Mouse (Mus musculus): Measurements from ENCODE around the gene Nkrf. TPM values are rescaled to one million over a fixed set of nuclear protein-coding genes. Genes with fewer than 3 reads are reported as not detected.

Gene Nkrf
- polyA plus RNA-seq, 1 experiment from 2014 or later = 20.3 TPM

GRCm38 (mm10) chrX:36839391-36839790 lies 63.3 kb downstream of the Nkrf start:
- no peaks in the 10 kb centered on the region; the same call in 1 of the 2 replicates for H3K4me1 ChIP-seq (ENCODE audit: control insufficient read depth, insufficient read depth, low read length)
- H3K27ac ChIP-seq (ENCODE audit: low read length) = no peak overlapping the region
- H3K9ac ChIP-seq (ENCODE audit: low read depth, low read length) = no peak overlapping the region
- no peaks in the 10 kb centered on the region for H3K27me3 ChIP-seq (ENCODE audit: control insufficient read depth, insufficient read depth, low read depth, low read length)
- H3K4me3 ChIP-seq (ENCODE audit: low read depth, low read length) = no peak overlapping the region
- no peaks in the 10 kb centered on the region for H3K9me3 ChIP-seq (replicated peaks; ENCODE audit: control insufficient read depth, low read length, poor library complexity, severe bottlenecking)
- H3K4me2 ChIP-seq (ENCODE audit: low read length) = no peak overlapping the region
- no peak for ATAC-seq
- H3K36me3 ChIP-seq (ENCODE audit: control insufficient read depth, insufficient read depth, low read length) = no peaks in the 10 kb centered on the region
- 75% methylated on average over 7 of the region's 7 CpGs for WGBS

Other genes with a start within 250 kb of the Nkrf start
- 0.93 and 0.94 TPM in 2 replicates for gene Slc25a43, start 159.2 kb downstream of the Nkrf start, polyA plus RNA-seq (2015; fragmentation: Nextera tagmentation; extraction: Ambion mirVana)
- 408 and 436 TPM in 2 replicates for gene Slc25a5, start 107.2 kb downstream of the Nkrf start, polyA plus RNA-seq (2015; fragmentation: Nextera tagmentation; extraction: Ambion mirVana)
- gene Ube2a, start 29.0 kb downstream of the Nkrf start, polyA plus RNA-seq (2015; fragmentation: Nextera tagmentation; extraction: Ambion mirVana) = 114 and 116 TPM in 2 replicates
- gene C330007P06Rik, start 28.8 kb downstream of the Nkrf start, polyA plus RNA-seq (2015; fragmentation: Nextera tagmentation; extraction: Ambion mirVana) = 20.9 and 21.0 TPM in 2 replicates
- gene Sept6, start 88.9 kb upstream of the Nkrf start, polyA plus RNA-seq (2015; fragmentation: Nextera tagmentation; extraction: Ambion mirVana) = 78.2 and 87.8 TPM in 2 replicates
- gene Sowahd, start 145.9 kb upstream of the Nkrf start, polyA plus RNA-seq (2015; fragmentation: Nextera tagmentation; extraction: Ambion mirVana) = 0.12 TPM in 1 of 2 replicates, not detected in the other
- gene Rpl39, start 182.5 kb upstream of the Nkrf start, polyA plus RNA-seq (2015; fragmentation: Nextera tagmentation; extraction: Ambion mirVana) = 229 and 259 TPM in 2 replicates
- 29.8 and 32.8 TPM in 2 replicates for gene Upf3b, start 207.4 kb upstream of the Nkrf start, polyA plus RNA-seq (2015; fragmentation: Nextera tagmentation; extraction: Ambion mirVana)
- gene Nkap, start 223.9 kb upstream of the Nkrf start, polyA plus RNA-seq (2015; fragmentation: Nextera tagmentation; extraction: Ambion mirVana) = 26.2 and 26.8 TPM in 2 replicates

Measured in midbrain, embryonic 16.5 days (tissue).